Mouse (Mus musculus) spleen, adult 2 months (tissue): Measurements from ENCODE around the gene Cnga1.

Experiments
- CTCF ChIP-seq: fragments of 200-500 bp; IDR thresholded peaks from 2 replicates; pipeline ENCODE4 v1.5.1; 2011; ENCODE audit warnings: mild to moderate bottlenecking, inconsistent platforms; ENCODE audit not compliant: insufficient read depth, insufficient read length, insufficient replicate concordance; ENCODE audit errors: extremely low read depth
- POLR2A ChIP-seq: fragments of 200-500 bp; IDR thresholded peaks from 2 replicates; pipeline ENCODE4 v1.6.1; 2011; ENCODE audit warnings: low read depth, low read length, inconsistent platforms

DNA sequence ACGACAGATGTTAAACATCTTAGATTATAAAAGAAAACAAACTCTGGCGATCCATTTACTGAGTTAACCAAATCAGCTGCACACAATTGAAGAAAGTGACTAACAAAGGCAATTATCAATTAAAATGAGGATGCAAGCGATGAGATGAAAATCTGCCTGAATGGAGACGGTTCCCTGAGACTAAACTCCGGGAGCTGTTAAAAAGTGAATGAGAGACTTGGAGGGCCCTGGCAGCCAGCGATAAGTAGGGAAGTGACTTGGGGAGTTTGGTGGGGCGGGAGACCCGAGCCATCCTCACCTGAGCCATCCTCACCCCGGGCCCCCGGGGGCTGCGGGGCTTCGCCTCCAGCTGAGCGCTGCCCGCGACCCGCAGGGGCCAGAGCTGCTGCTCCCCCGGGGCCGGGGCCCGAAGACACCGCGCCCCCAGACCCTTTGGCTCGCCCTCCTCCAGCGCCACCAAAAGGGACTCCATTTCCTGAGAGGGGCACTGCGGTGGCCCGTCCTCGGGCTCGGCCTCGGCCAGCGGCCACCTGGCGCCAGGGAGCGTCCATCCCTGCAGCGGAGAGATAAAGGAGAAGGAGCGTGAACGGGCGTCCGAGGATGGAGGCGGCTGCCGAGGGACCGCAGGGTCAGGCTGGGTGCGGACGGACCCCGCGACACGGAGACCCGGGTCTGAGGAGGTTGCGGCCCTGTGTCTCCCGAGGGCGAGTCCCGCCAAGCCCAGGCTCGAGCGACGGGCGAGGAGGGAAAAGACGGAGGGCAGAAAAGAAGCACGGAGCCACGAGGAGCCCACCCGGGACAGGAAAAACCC is 85.2 kb downstream of the Cnga1 start:
- TF ChIP-seq CTCF (no peak), POLR2A (no peak)
